Mouse (Mus musculus) lung, adult 2 months (tissue): Measurements from ENCODE around the gene Hist1h4h.

Experiments used
- CTCF ChIP-seq: fragments of 200-500 bp; IDR thresholded peaks from 2 replicates; pipeline ENCODE4 v1.5.1; 2011; ENCODE audit warnings: mild to moderate bottlenecking, low read length, control low read depth; ENCODE audit not compliant: insufficient read depth
- POLR2A ChIP-seq: fragments of 200-500 bp; IDR thresholded peaks from 2 replicates; pipeline ENCODE4 v1.6.1; 2011; ENCODE audit warnings: low read depth, mild to moderate bottlenecking, control low read depth, low read length, borderline replicate concordance; ENCODE audit errors: extremely low read depth

- TF ChIP-seq POLR2A (no peak), CTCF (no peak)
These were observed 10.6 kb downstream of the Hist1h4h start for GRCm38 (mm10) chr13:23541497-23541896.
